Mouse (Mus musculus) adrenal gland, adult 8-10 months (tissue): ENCODE measurements around the gene Pts. TPM values are rescaled to one million over a fixed set of nuclear protein-coding genes. Genes with fewer than 3 reads are reported as not detected.
A peak's percentile ranks its signal among the peaks of the same experiment; 100 is the strongest.

Source experiments
- DNase-seq: peaks from one replicate; pipeline ENCODE4 v3.0.0; 2022
- total RNA-seq, 4 experiments: library from RNA; stranded (reverse); gene quantifications; 2 replicates each; pipeline ENCODE4 v1.2.4; 2022

Gene Pts
- total RNA-seq, result 10 to 100 TPM; 54.1 to 70.2 (median 63.4) TPM

GRCm38 (mm10) chr9:50528293-50528892, at the start of gene Pts:
Gene Pts (minus strand): TSS chr9:50528724.
- peak; percentile 95 for DNase-seq

- DNase-seq, result no peak
These were observed 41.3 kb upstream of the Pts start for GRCm38 (mm10) chr9:50569599-50570525.

- no peak for DNase-seq
These were observed 39.4 kb upstream of the Pts start for GRCm38 (mm10) chr9:50567881-50568280.

GRCm38 (mm10) chr9:50567372-50567771, 38.8 kb upstream of the Pts start:
- DNase-seq, result no peak

GRCm38 (mm10) chr9:50565940-50566339, 37.4 kb upstream of the Pts start:
- DNase-seq, result no peak

- no peak for DNase-seq
These were observed 36.6 kb upstream of the Pts start for GRCm38 (mm10) chr9:50565173-50565572.

GRCm38 (mm10) chr9:50561918-50562360, 33.4 kb upstream of the Pts start:
- no peak for DNase-seq

GRCm38 (mm10) chr9:50561145-50561917, 32.8 kb upstream of the Pts start, which contains the start of gene Tex12:
Gene Tex12 (minus strand): TSS chr9:50561325.
- no peak for DNase-seq

- no peak for DNase-seq
These were observed 26.5 kb upstream of the Pts start, which contains the start of gene Bco2 for GRCm38 (mm10) chr9:50555094-50555446. Gene Bco2 (minus strand): TSS chr9:50555181.

- DNase-seq, result peak; percentile 33
These were observed 25.9 kb upstream of the Pts start, which contains the start of gene Il18 for GRCm38 (mm10) chr9:50554241-50555093. Gene Il18 (plus strand): TSS chr9:50554827.

GRCm38 (mm10) chr9:50553547-50553946, 25.0 kb upstream of the Pts start:
- DNase-seq, result no peak

GRCm38 (mm10) chr9:50552206-50552605, 23.7 kb upstream of the Pts start:
- DNase-seq, result no peak

- DNase-seq, result no peak
These were observed 20.4 kb upstream of the Pts start for GRCm38 (mm10) chr9:50548936-50549335.

GRCm38 (mm10) chr9:50547859-50548478, 19.4 kb upstream of the Pts start:
- no peak for DNase-seq

GRCm38 (mm10) chr9:50542401-50542800, 13.9 kb upstream of the Pts start:
- no peak for DNase-seq

- no peak for DNase-seq
These were observed 11.6 kb upstream of the Pts start for GRCm38 (mm10) chr9:50540170-50540569.

- no peak for DNase-seq
These were observed 8.8 kb upstream of the Pts start for GRCm38 (mm10) chr9:50537295-50537694.

GRCm38 (mm10) chr9:50536603-50537135, 8.1 kb upstream of the Pts start:
- no peak for DNase-seq

GRCm38 (mm10) chr9:50535930-50536329, 7.4 kb upstream of the Pts start:
- DNase-seq, result no peak

- DNase-seq, result no peak
These were observed 5.3 kb upstream of the Pts start for GRCm38 (mm10) chr9:50533791-50534190.

- no peak for DNase-seq
These were observed 4.8 kb upstream of the Pts start for GRCm38 (mm10) chr9:50533328-50533727.
